Mouse (Mus musculus) lung, adult 2 months (tissue): ENCODE data around the gene Ogn.

Source experiments
- CTCF ChIP-seq: fragments of 200-500 bp; IDR thresholded peaks from 2 replicates; pipeline ENCODE4 v1.5.1; 2011; ENCODE audit warnings: mild to moderate bottlenecking, low read length, control low read depth; ENCODE audit not compliant: insufficient read depth
- POLR2A ChIP-seq: fragments of 200-500 bp; IDR thresholded peaks from 2 replicates; pipeline ENCODE4 v1.6.1; 2011; ENCODE audit warnings: low read depth, mild to moderate bottlenecking, control low read depth, low read length, borderline replicate concordance; ENCODE audit errors: extremely low read depth

DNA sequence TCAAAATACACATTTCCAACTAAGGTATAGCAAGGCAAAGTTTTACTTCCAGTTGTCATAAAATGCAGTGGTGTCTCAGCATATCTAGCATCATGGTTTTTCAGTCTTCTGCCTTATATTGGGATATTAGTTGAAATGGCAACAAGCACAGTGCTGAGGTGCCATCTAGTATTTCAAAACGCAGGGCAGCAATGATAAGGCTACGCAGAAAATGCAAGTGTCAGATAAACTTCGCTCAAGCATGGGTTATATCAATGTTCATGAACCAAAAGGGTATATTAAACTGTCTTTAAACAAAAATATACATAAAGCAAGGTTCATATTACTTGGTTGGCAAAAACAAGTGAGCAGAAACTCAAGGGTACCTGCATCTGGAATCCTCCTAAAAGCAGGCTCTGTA, 9.2 kb downstream of the Ogn start:
- TF ChIP-seq CTCF, result no peak
- no peak for TF ChIP-seq POLR2A
